Mouse (Mus musculus) embryo, embryonic 11.5 days (tissue): ENCODE measurements around the gene Cckbr.

Experiments
- DNase-seq: peaks from one replicate; pipeline ENCODE4 v3.0.0-alpha.2; 2012; ENCODE audit warnings: low read depth, low spot score

Cckbr gene

DNA sequence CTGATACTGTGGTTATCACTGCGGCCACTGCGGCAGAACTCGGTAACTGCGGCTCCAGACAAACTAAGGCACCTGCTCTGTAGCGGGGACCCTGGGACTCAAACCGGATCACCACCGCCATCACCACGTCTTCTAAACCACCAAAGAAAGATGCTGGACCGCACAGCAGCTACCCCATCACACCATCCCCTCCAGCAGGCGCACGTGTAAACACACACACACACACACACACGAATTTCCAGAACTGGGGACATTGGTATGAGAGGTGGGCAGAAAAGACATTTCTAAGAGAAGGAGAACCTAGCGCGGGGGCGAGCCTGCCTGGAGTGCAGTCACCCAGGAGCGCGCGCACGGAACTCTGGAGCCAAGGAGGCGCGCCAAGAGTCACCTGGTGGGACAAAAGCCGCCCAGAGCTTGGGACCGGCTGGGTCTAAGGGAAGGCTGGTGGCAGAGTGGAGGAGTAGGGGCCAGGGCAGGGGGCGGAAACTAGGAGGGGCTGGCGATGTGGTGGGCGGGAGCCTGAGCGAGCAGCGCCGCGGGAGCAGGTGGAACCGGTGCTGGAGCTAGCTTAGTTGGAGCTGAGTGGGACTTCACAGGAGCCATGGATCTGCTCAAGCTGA, at the start of gene Cckbr:
Cckbr (plus strand) TSS at position 308 of the 620 bp plus-strand sequence.
- no peak for DNase-seq

GRCm38 (mm10) chr7:105380329-105380728, 45.2 kb upstream of the Cckbr start:
- no peak for DNase-seq

DNA sequence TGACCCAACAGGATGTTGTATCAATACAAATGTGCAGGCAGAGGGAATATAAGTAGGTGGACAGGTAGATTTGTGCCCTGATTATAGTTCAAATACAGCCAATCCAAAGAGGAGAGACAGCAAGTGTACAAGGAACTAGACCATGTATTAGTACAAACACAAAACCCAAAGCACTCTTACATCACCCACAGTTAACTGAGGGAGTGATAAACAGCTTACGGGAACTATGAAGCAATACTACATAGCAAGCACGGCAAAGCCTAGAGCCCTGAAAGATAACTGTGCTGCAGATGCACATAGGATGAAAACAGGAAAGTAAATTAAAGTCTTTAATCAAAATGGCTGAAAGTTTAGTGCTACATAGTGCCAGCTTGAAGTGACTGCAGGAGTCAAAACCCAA, 37.8 kb upstream of the Cckbr start:
- no peak for DNase-seq

- no peak for DNase-seq
Measured at GRCm38 (mm10) chr7:105390236-105390635, 35.3 kb upstream of the Cckbr start.

DNA sequence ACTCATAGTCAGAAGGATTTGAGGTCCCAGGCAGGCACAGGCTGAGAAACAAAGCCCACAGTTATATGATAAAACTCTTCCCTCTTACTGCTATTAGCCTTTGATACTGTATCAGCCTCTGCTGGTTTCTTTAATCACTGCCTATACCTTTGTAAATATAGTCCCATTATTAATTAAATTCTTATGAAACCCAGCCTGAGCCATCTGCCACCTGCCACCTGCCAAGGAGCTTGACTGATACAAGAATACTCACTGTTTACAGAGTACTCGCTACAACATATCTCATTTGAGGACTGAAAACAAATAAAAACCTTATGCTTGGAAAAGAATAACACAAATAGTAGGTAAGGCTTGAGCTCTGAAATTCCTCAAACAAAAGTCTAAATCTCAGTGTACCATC, 30.9 kb upstream of the Cckbr start:
- no peak for DNase-seq

- DNase-seq = no peak
Measured at GRCm38 (mm10) chr7:105395131-105395820, 30.3 kb upstream of the Cckbr start.

DNA sequence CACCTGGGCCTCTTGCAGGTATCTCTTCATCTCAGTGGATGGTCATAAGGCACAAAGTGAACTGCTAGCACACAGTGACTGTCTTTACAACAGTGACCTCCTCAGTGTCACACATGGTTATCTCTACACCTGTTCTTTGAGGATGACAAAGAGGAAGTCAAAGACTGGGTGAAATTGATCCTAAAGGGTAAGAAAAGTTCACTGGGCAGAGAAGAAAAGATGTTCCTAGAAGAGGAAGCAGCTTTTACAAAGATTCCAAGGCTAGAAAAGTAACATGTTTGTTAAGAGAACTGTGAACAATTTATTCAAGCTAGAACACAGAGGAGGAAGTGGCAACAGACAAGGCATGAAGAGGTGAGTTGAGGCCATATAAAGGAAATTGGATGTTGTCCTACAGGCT, 29.4 kb upstream of the Cckbr start:
- no peak for DNase-seq

- peak; percentile 5 for DNase-seq
Measured at GRCm38 (mm10) chr7:105399058-105399934, 26.2 kb upstream of the Cckbr start.

GRCm38 (mm10) chr7:105399935-105400624, 25.5 kb upstream of the Cckbr start, which contains the start of gene Fam160a2:
Gene Fam160a2, minus strand, starts transcription at chr7:105400054.
- peak; percentile 99 for DNase-seq

- no peak for DNase-seq
Measured at GRCm38 (mm10) chr7:105404268-105404667, 21.3 kb upstream of the Cckbr start, which contains the start of gene Cnga4. Gene Cnga4, plus strand, starts transcription at chr7:105404568.

DNA sequence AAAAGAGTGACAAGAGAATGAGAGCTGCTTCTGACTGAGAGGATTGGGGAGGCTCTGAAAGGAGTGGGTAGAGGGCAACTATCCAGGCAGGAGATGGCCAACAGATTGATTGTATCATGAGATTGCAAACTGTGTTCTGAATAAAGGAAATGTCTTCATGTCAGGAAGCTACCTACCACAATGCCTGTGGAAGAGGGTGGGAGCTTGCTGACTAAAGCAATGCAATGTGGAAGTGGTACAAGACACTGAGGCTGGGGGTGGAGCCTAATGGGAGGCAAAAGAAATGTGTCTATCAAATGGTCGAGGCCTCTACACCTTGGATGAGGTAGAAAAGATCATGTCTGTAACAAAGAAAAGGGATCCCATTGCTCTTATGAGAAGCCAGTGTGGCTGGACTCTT, 19.2 kb upstream of the Cckbr start:
- DNase-seq = no peak

DNA sequence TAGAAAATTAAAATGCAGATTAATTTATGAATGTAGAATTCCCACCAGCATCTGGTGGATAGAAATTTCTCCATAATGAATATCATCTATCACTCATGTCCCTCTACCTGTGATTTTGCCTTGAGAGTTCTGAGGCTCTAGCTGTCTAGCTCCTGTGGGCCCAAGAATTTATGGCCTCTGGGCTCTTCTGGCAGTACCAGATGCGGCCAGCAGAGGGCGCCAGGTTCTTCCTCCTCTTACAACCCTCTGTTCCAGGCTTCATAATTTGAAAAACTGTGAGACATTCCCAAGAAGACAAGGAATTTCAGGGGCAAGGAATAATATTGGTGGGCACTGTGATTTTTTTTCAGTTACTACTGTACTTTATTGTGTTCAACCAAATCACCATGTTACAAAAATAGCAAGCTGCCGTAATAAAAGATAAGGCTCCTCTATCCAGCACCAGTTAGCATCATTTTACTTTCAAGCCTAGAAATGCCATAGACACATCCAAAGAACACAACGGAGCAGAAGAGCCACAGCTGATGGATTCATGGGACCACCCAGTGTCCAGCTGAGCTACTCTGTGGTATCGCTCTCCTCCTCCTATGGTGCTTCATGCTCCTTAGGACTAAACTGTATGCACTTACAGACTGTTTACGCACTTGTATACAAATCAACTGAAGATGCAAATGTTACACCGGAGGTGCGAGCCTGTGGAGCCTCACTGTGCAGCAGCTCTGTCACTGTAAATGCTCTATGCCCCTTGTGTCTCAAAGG, 13.5 kb upstream of the Cckbr start:
- peak; percentile 55 for DNase-seq

DNA sequence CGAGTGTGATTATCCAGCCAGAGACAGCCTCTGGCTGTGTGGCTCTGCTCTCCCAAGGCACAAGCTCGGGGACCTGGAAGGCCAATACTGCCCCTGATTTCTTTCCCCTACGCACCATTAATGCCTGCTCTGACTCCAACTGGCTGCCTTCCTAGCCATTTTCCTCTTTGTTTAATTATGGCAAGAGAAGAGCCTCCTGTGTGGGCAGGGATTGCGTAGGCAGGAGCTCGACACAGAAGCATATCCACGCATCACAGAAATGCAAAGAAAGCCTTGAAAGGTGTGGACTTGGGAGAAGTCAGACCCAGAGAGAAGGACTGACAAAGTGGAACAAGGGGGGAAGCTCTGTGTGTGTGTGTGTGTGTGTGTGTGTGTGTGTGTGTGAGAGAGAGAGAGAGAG, 11.1 kb upstream of the Cckbr start:
- no peak for DNase-seq

- DNase-seq = no peak
Measured at GRCm38 (mm10) chr7:105416529-105416928, 9.0 kb upstream of the Cckbr start.

GRCm38 (mm10) chr7:105418106-105418505, 7.4 kb upstream of the Cckbr start:
- no peak for DNase-seq

- DNase-seq = no peak
Measured at GRCm38 (mm10) chr7:105420903-105421302, 4.6 kb upstream of the Cckbr start.

GRCm38 (mm10) chr7:105424368-105424767, 1.2 kb upstream of the Cckbr start:
- no peak for DNase-seq

DNA sequence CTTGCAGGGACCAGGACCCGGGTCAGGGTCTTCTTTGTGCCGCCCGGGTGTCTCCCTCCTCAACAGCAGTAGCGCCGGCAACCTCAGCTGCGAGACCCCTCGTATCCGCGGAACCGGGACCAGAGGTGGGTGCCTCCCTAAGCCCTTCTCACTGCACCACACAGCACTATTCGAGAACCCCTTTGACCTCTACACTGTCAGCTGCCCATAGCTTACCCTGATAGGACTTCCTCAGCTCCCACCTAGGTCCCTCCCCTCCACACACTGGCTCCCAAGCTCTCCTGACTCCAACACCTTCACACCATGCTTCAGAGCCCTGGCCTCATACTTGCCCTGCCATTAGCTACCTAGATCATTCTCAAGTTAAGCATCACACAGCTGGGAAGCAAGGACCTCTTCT, 520 bp downstream of the Cckbr start:
- no peak for DNase-seq

DNA sequence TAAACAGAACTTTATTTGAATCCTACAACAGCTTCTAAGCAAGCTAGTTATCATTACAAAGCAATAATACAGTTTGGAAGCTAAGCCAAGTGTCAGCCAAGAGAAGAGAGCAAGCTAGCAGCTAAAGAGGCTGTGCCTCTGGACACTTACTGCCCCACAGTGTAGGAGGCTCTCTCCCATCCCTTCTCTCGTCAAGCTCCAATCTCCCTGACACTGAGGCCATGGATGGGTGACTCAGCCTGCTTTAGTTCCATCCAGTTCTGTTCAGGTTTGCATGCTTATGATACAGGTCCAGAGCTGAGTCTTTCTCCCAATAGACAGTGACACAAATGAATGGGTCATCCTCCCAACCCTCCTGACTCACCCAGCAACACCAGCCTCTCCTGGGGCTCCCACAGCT, 6.5 kb downstream of the Cckbr start:
- no peak for DNase-seq

DNA sequence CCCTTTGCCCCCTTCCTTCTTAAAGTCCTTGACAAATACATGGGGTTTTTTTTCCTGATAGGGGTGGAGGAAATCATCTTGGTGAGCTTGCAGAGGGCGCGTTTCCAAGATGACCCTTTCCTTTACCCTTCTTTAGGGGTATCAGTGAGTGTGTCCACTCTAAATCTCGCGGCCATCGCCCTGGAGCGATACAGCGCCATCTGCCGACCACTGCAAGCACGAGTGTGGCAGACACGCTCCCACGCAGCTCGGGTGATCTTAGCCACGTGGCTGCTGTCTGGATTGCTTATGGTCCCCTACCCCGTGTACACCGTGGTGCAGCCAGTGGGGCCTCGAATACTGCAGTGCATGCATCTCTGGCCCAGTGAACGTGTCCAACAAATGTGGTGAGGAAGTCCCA, 8.3 kb downstream of the Cckbr start:
- DNase-seq = no peak

- no peak for DNase-seq
Measured at GRCm38 (mm10) chr7:105434798-105435197, 9.3 kb downstream of the Cckbr start.
